Mouse (Mus musculus): ENCODE data around the gene Ccdc88a.
"Not testable (repeated sequence)": the region's sequence is repeated elsewhere in the genome, so short reads cannot be mapped to it uniquely, and the experiment has no call there.

Gene Ccdc88a

GRCm38 (mm10) chr11:29448741-29449140 is 75.3 kb downstream of the Ccdc88a start:
- DNase-seq (ENCODE audit: inconsistent ontology term) = no peak

GRCm38 (mm10) chr11:29474676-29475075 is 101.2 kb downstream of the Ccdc88a start:
- peak; percentile 11 for DNase-seq (ENCODE audit: inconsistent ontology term)

DNA sequence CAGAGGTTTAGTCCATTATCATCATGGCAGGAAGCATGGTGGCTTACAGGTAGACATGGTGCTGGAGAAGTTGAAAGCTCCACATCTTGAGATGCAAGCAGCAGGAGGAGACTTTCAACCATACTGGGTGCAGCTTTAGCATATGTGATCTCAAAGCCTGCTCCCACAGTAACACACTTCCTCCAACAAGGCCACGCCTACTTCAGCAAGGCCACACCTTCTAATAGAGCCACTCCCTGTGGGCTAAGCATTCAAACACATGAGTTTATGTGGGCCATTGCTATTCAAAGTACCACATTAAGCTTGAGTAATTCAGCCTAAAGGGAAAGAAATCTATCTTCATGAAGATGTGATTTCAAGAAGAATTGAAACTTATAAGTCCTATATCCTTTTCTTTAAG is 119.7 kb downstream of the Ccdc88a start:
- no peak for DNase-seq (ENCODE audit: inconsistent ontology term)

DNA sequence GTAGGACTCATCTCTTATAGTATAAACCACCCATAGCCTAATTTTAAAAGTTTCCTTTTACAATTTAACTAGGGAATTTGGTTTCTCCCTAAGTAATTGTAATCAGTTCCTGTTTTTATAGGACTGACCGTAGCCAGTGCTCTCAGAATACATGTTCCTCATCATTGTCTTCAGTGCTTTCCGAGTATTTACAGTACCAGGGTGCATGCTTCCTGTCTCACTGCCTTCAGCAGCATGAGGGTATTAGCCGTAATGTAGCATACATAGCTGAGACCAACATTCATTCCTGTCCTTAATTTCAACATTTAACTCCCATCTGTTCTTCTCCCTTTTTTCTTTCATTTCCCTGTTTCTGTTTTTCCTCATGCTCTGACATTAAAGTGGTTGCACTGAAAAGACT is 123.5 kb downstream of the Ccdc88a start:
- no peak for DNase-seq (ENCODE audit: inconsistent ontology term)

DNA sequence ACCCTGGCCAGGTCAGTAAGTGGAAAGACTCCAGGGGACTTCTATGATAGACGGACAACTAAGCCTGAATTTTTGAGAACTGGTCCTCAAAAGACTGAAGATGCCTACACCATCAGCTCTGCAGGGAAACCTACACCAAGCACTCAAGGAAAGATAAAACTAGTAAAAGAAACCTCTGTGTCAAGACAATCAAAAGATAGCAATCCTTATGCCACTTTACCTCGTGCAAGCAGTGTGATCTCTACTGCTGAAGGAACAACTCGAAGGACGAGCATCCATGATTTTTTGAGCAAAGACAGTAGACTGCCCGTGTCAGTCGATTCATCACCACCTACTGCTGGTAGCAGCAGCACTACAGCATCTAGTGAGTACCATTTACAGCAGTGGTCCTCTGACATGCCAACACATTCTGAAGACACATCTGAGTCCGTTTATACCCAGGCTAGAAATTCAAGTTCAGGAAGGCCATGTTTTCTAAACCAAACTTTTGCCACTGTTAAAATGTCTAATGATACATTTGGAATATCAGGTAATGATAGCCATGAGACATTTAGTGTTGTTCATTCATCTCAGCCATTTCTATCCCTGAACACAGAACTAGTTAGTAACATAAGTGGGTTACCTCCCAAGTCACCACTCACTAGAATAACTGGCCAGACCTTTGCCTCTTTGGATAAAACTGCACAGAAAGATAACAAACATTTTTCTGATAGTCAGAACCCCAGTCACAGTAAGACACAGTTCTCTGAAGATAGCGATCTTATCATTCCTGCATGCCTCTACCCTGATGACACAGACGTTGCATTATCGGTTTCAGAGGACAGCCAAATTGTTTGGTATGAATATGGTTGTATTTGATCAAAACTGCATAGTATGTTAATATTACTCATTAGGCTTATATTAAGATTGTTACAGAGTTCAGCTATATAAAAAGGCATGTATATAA is 130.8 kb downstream of the Ccdc88a start:
- no peak for DNase-seq (ENCODE audit: inconsistent ontology term)

DNA sequence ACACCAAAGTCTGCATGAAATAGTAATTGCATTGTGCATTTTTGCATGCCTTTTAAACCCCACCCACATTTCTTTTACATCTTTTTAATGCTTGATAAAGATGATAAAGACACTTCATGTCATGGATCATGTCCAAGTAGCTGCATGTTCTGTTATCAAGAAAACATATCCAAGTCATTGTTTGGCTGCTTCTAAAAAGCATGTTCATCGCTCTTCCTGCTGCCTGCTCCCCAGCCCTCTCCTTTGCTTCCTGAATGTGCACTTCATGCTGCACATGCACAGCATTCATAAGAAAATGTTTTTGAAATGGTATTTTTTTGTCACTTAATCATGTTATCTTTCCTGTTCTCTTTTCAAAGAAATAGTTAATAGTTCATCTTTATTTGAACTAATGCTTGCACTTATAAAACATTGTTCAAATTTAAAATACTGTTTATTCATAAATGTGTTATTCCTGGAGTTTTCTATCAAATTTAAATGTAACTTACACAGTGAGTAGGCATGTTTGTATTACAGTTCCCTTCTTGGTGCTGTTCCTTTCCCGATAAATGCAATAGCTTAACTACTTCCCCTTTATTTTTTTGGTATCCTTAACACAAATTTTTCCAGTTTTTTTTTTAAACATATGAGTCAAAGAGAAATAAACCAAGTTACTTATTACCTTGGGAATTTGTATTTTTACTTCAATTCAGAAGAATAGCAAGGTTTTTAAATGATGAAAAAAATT is 131.6 kb downstream of the Ccdc88a start:
- no peak for DNase-seq (ENCODE audit: inconsistent ontology term)

GRCm38 (mm10) chr11:29509421-29509820 is 136.0 kb downstream of the Ccdc88a start:
- no peak for DNase-seq (ENCODE audit: inconsistent ontology term)

DNA sequence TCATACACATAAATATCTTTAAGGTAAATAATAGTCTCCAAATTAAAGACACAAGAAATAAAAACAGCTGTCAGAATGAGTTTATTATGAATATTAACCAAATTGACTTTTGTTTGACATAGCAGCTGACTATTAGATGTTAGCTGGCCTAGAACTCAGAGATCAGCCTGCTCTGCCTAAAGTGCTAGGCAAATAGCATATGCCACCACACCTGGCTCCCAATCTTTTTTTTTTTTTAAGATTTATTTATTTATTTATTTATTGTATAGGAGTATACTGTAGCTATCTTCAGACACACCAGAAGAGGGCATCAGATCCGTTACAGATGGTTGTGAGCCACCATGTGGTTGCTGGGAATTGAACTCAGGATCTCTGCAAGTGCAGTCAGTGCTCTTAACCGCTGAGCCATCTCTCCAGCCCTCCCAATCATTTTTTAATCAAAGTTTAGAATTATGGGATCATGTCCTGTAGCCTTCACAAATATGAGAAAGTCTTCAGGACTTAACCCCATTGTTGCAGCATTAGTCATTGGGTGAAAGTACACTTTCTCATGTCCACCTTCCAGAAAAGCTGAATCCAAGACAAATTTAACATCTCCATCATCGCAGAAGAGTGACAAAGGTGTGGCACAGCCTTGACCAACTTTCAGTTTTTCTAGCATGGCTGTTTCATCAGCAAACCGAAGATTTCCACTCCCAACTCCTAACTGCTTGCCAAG is 139.5 kb downstream of the Ccdc88a start:
- DNase-seq (ENCODE audit: inconsistent ontology term) = peak; percentile 4

- no peak for DNase-seq (ENCODE audit: inconsistent ontology term)
Measured at GRCm38 (mm10) chr11:29514325-29514681, 140.8 kb downstream of the Ccdc88a start.

- peak; percentile 90 for DNase-seq (ENCODE audit: inconsistent ontology term)
Measured at GRCm38 (mm10) chr11:29514682-29515412, 141.4 kb downstream of the Ccdc88a start, which contains the start of gene Prorsd1. TSS of gene Prorsd1 (minus strand) at chr11:29515033.

- peak; percentile 88 for DNase-seq (ENCODE audit: inconsistent ontology term)
Measured at GRCm38 (mm10) chr11:29525988-29526794, 152.7 kb downstream of the Ccdc88a start, which contains the start of gene Mtif2. TSS of gene Mtif2 (plus strand) at chr11:29526408.

DNA sequence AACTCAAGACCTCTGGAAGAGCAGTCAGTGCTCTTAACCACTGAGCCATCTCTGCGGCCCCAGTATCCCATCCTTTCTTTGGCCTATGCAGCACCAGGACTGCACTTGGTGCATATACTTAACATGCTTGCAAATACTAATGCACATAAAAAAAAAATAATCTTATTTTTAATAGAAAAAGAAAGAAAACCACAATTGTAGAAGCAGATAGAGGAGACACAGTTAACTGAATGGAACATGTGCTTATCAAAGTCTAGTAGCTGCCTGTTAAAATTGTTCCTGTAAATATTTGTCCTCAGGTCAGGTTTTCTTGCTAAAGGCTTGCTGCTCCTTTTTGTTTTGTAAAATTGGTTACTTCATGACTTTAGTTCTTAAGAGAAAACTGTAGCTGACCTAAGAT is 164.7 kb downstream of the Ccdc88a start:
- DNase-seq (ENCODE audit: inconsistent ontology term) = no peak

DNA sequence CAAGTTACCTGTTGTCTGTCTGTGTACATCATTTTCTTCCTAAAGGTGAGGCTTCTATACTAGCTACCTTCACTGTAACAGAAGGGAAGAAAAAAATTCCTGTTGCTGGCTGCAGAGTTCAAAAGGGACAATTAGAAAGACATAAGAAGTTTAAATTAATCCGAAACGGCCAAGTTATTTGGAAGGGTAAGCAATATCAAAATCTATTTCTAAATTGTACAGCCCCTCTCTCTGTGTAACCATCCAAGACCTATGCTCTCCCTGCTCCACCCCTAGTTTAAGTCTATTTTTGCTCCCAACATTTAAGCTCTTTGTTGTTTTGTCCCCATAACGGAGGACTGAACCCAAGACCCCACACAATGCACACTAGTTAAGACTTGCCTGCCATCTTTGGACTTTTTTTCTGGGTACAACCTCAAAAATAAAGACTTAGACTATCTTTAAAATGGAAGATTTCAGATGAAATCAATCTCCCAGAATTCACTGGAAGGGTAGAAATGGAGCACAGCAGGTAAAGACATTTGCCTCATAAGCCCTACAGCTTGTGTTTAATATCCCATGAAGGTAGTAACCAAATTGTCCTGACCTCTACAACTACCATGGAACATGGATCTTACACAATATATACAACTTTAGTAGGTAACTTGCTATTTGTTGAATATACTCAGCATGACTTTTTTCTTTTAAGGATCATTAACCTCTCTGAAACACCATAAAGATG is 170.9 kb downstream of the Ccdc88a start:
- DNase-seq (ENCODE audit: inconsistent ontology term) = no peak

- DNase-seq (ENCODE audit: inconsistent ontology term) = not testable (repeated sequence)
Measured at GRCm38 (mm10) chr11:29545150-29545752, 171.8 kb downstream of the Ccdc88a start.

DNA sequence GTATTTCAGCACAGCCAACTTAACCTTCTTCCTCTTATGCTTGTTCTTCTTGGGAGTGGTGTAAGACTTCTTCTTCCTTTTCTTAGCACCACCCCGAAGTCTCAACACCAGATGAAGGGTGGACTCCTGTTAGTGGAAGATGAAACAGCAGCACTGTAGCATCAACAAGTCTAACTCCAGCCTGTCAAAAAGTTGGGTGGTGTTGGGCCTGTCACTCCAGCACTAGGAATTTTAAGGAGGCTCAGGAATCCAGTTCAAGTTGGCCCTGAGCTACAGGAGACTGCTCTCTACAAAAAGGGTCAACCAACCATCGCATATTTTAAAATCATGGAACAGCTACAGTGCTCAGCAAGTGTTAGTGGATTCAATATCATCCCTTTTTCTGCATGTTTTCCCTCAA is 172.8 kb downstream of the Ccdc88a start:
- DNase-seq (ENCODE audit: inconsistent ontology term) = not testable (repeated sequence)

DNA sequence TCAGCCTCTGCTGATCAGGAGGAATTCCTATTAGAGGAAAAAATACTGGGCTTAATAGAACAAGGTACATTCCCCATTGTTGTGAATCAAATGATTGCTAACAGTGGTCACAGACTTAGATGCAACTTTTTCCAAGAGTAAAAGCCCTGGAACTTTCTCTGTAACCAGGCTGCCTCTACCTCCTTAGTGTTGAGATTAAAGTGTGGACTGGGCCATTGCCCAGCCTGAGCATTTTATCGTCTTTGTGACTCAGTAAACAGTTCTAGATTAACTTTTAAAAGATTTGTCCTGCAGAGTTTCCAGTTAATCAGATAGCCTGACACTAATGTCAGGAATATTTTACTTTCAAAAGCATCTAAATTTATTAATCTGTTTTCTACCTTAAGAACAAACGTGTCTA is 173.3 kb downstream of the Ccdc88a start:
- DNase-seq (ENCODE audit: inconsistent ontology term) = no peak

GRCm38 (mm10) chr11:29547249-29547751 is 173.8 kb downstream of the Ccdc88a start:
- no peak for DNase-seq (ENCODE audit: inconsistent ontology term)

DNA sequence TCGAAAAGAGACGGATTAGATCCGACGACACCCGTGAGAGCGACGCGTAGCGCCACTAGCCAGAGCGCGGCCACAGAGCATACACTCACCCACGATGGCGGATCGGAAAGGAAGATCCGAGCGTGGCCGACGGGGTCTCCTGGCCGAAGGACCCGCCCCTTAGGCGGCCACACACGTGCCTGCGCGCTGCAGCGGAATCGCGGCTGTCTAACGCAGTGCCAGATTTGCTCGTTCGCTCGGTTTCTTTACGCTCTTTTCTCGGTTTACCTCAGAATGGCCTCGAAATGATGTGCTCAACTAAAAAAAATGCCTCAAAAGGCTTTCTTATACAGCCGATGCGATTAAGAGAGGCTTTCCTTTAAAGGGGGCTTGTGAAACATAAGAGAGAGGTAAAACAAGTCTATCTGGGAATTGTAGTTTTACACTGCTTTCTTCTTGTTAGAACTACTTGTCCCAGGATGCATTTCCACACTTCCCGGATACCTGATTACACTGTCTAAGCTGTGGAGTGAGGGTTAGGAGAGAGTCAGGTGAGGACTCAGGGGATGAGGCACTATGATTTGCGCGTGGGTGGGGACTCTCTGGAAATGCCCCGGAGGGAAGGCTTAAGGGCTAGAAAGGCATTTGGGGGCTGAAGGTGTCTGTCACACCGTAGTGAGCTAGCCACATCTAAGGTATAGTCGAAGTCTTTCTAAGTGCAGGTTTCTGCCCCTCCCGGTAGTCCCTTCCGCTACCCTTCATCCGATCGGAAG is 174.5 kb downstream of the Ccdc88a start, which contains the start of the genes Clhc1 and Rps27a:
TSS of gene Clhc1 (plus strand) at position 199 of the 752 bp plus-strand sequence.
TSS of gene Rps27a (minus strand) at position 358 of the 752 bp plus-strand sequence.
- DNase-seq (ENCODE audit: inconsistent ontology term) = peak; percentile 94
